22 mouse cellular contexts compared by ENCODE assay signal in the genomic region with DNA sequence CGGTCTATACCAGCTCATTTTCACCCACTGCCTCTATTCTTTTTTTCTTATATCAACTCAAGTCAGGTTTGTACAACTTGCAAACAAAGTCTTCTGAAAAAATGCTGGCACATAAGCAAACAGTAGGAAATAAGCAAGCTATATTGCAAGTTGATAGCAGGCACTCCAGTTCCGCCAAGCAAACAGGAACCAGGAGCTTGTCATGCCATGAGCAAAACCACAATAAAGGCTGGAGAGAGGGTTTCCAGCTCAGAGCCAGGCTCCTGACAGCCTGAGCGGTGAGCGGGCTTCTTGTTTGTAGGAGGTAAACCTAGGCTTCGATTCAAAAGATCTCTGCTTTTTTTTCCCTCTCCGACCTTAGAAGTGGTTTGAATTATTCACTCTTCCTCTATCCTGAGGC.
DNase-seq lines count a peak whose midpoint lies in the region; ATAC-seq and TF ChIP-seq lines count a peak whose summit lies in the region.
"Had no signal": no experiment of that assay in that cellular context is flagged by ENCODE, and none has a peak within 500 bp of the region (broad histone marks: within the 10 kb centered on the region; RNA-seq: fewer than 3 reads in every experiment).

No protein-coding gene starts in this region.

- no peaks in the 10 kb centered on the region for H3K27me3 ChIP-seq in embryonic facial prominence, embryonic 14.5 days (replicated peaks; ENCODE audit: control insufficient read depth, insufficient read depth, low read length)
- H3K27me3 ChIP-seq in embryonic facial prominence, embryonic 10.5 days (replicated peaks; ENCODE audit: low read depth, poor library complexity, severe bottlenecking), result no peaks in the 10 kb centered on the region
- H3K27me3 ChIP-seq in stomach, postnatal 0 days (ENCODE audit: control insufficient read depth, insufficient read depth, low read length), result no peaks in the 10 kb centered on the region
- H3K27me3 ChIP-seq: embryonic facial prominence, embryonic 13.5 days; forebrain, embryonic 12.5 days; forebrain, embryonic 15.5 days; hindbrain, embryonic 13.5 days had no signal

- H3K4me1 ChIP-seq in embryonic facial prominence, embryonic 14.5 days (ENCODE audit: control insufficient read depth, insufficient read depth, low read length), result peaks cover 8% of the 10 kb centered on the region; the same call in 1 of the 2 replicates
- peaks cover 16% of the 10 kb centered on the region for H3K4me1 ChIP-seq in embryonic facial prominence, embryonic 10.5 days
- H3K4me1 ChIP-seq in bone marrow macrophage, adult 2 months (ENCODE audit: control insufficient read depth, insufficient read depth, low read length), result peaks cover 31% of the 10 kb centered on the region
- no peaks in the 10 kb centered on the region for H3K4me1 ChIP-seq in stomach, postnatal 0 days (replicated peaks; ENCODE audit: control insufficient read depth, insufficient read depth)
- H3K4me1 ChIP-seq: forebrain, embryonic 15.5 days had no signal

- no peak for TF ChIP-seq EP300 in stomach, postnatal 0 days (optimal IDR thresholded peaks at IDR 0.05)

- no peak overlapping the region for H3K4me3 ChIP-seq in embryonic facial prominence, embryonic 14.5 days (ENCODE audit: low read depth, low read length)
- no peak overlapping the region for H3K4me3 ChIP-seq in embryonic facial prominence, embryonic 10.5 days
- H3K4me3 ChIP-seq in bone marrow macrophage, adult 2 months (ENCODE audit: insufficient read depth, low read length), result no peak overlapping the region
- no peak overlapping the region for H3K4me3 ChIP-seq in stomach, postnatal 0 days (ENCODE audit: low read depth, low read length)
- H3K4me3 ChIP-seq: embryonic facial prominence, embryonic 13.5 days; forebrain, embryonic 12.5 days; forebrain, embryonic 15.5 days; hindbrain, embryonic 10.5 days; hindbrain, embryonic 13.5 days had no signal

- ATAC-seq in embryonic facial prominence, embryonic 14.5 days (ENCODE audit: low read depth), result no peak; the same call in 1 of the 2 replicates
- peak; percentile 66; the same call in 1 of the 2 replicates for ATAC-seq in stomach, postnatal 0 days (ENCODE audit: low FRiP score, low TSS enrichment)
- ATAC-seq: activated CD4-positive, CD25-positive, alpha-beta regulatory T cell, adult 4 months; forebrain, embryonic 15.5 days; hindbrain, embryonic 16.5 days had no signal

- no peak overlapping the region for H3K27ac ChIP-seq in embryonic facial prominence, embryonic 14.5 days (replicated peaks; ENCODE audit: low read depth, low read length)
- no peak overlapping the region for H3K27ac ChIP-seq in embryonic facial prominence, embryonic 10.5 days (replicated peaks)
- H3K27ac ChIP-seq in bone marrow macrophage, adult 2 months (ENCODE audit: insufficient read depth, low read depth, low read length), result peak overlapping the region; percentile 92
- H3K27ac ChIP-seq in stomach, postnatal 0 days (replicated peaks), result no peak overlapping the region
- H3K27ac ChIP-seq: embryonic facial prominence, embryonic 13.5 days; forebrain, embryonic 12.5 days; forebrain, embryonic 15.5 days; hindbrain, embryonic 10.5 days; hindbrain, embryonic 13.5 days had no signal

- TF ChIP-seq POLR2A in bone marrow macrophage, adult 2 months (IDR thresholded peaks at IDR 0.05; ENCODE audit: borderline replicate concordance, low read depth, low read length), result no peak

- TF ChIP-seq CTCF in bone marrow macrophage, adult 2 months (IDR thresholded peaks at IDR 0.05; ENCODE audit: low read depth, low read length), result no peak
- no peak for TF ChIP-seq CTCF in stomach, postnatal 0 days (IDR thresholded peaks at IDR 0.05; ENCODE audit: low read depth)

- H3K9me3 ChIP-seq in embryonic facial prominence, embryonic 14.5 days (ENCODE audit: control insufficient read depth, low read length), result no peaks in the 10 kb centered on the region
- H3K9me3 ChIP-seq in embryonic facial prominence, embryonic 10.5 days, result no peaks in the 10 kb centered on the region
- H3K9me3 ChIP-seq in stomach, postnatal 0 days (ENCODE audit: control insufficient read depth, low read length), result no peaks in the 10 kb centered on the region
- H3K9me3 ChIP-seq: embryonic facial prominence, embryonic 13.5 days; forebrain, embryonic 12.5 days; forebrain, embryonic 15.5 days; hindbrain, embryonic 10.5 days; hindbrain, embryonic 13.5 days had no signal

- WGBS in embryonic facial prominence, embryonic 14.5 days, result 58% methylated on average over 6 of the region's 6 CpGs
- WGBS in embryonic facial prominence, embryonic 10.5 days, result 93% methylated on average over 6 of the region's 6 CpGs
- WGBS in stomach, postnatal 0 days, result 67% methylated on average over 6 of the region's 6 CpGs

- DNase-seq in embryonic facial prominence, embryonic 14.5 days (ENCODE audit: low spot score), result peak; percentile 50
- DNase-seq in embryonic facial prominence, embryonic 10.5 days (ENCODE audit: low spot score), result no peak
- peak; percentile 60 to 67 for DNase-seq in lung, adult 18-20 months
- no peak for DNase-seq in lung, postnatal 10 days
- peak; percentile 47 for DNase-seq in stomach, postnatal 0 days (ENCODE audit: low spot score)
- no peak for DNase-seq in cerebellum, postnatal 36 days
- DNase-seq: adrenal gland, adult 8-10 months; adrenal gland, postnatal 25 days; cerebellum, adult 18-20 months; cerebellum, adult 9-10 months; cerebellum, postnatal 14 days; gastrocnemius, postnatal 10 days; gastrocnemius, postnatal 36 days had no signal

- no peak overlapping the region for H3K4me2 ChIP-seq in embryonic facial prominence, embryonic 14.5 days (ENCODE audit: low read depth, low read length)
- no peak overlapping the region for H3K4me2 ChIP-seq in stomach, postnatal 0 days (replicated peaks; ENCODE audit: low read depth)
- H3K4me2 ChIP-seq: embryonic facial prominence, embryonic 13.5 days; forebrain, embryonic 12.5 days; forebrain, embryonic 15.5 days; heart, embryonic 11.5 days; hindbrain, embryonic 13.5 days had no signal

- peaks cover 32% of the 10 kb centered on the region for H3K36me3 ChIP-seq in embryonic facial prominence, embryonic 14.5 days (ENCODE audit: control insufficient read depth, insufficient read depth, low read length)
- peaks cover 54% of the 10 kb centered on the region for H3K36me3 ChIP-seq in embryonic facial prominence, embryonic 10.5 days (replicated peaks)
- peaks cover 26% of the 10 kb centered on the region for H3K36me3 ChIP-seq in stomach, postnatal 0 days (ENCODE audit: control insufficient read depth, insufficient read depth, low read length)
- H3K36me3 ChIP-seq: hindbrain, embryonic 13.5 days had no signal

- H3K9ac ChIP-seq in embryonic facial prominence, embryonic 14.5 days (ENCODE audit: low read depth, low read length), result no peak overlapping the region
- H3K9ac ChIP-seq in stomach, postnatal 0 days (ENCODE audit: low read length), result no peak overlapping the region
- H3K9ac ChIP-seq: embryonic facial prominence, embryonic 13.5 days; forebrain, embryonic 12.5 days; forebrain, embryonic 15.5 days; hindbrain, embryonic 13.5 days had no signal

Comparison
In these comparisons a context has a peak if more than half of its experiments do, and no peak if none do; other contexts are left out.
1. DNase-seq: peak in embryonic facial prominence, embryonic 14.5 days (single experiment), lung, adult 18-20 months (2 of 2) and stomach, postnatal 0 days (single experiment); none in embryonic facial prominence, embryonic 10.5 days (single experiment), lung, postnatal 10 days (single experiment) and cerebellum, postnatal 36 days (0 of 2).